Mouse (Mus musculus) bone marrow macrophage, adult 2 months (primary cell): ENCODE results near the gene Mgme1.

ENCODE experiments used
- CTCF ChIP-seq: IDR thresholded peaks from 2 replicates; pipeline ENCODE4 v1.5.1; 2012; ENCODE audit warnings: low read depth, mild to moderate bottlenecking, low read length, moderate library complexity
- POLR2A ChIP-seq: IDR thresholded peaks from 2 replicates; pipeline ENCODE4 v1.6.1; 2012; ENCODE audit warnings: mild to moderate bottlenecking, low read depth, low read length, borderline replicate concordance

GRCm38 (mm10) chr2:144305721-144306294, 35.3 kb downstream of the Mgme1 start:
- TF ChIP-seq POLR2A (no peak), CTCF (no peak)
